9 mouse cellular contexts compared by ENCODE assay signal in the genomic region with DNA sequence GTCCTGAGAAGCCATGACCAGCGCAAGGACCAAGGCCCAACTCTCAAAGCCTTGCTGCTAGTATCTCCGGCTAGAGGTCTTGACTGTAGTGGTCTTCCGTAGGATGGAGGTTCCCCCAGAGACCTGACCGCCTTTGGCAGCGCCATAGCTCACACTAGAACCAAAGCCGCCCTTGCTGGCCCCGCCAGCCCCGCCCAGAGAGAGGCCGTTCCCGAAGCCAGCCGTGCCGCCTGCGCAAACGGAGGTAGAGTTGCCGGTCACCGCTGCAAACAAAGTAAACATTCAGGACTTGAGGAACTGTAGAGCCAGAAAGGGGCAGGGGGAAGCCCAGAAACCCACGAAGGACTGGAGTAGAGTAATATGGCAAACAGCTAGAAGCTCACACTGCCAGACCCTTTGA. TPM values are rescaled to one million over a fixed set of nuclear protein-coding genes. Genes with fewer than 3 reads are reported as not detected.
DNase-seq lines count a peak whose midpoint lies in the region; ATAC-seq lines count a peak whose summit lies in the region.
"Had no signal": no experiment of that assay in that cellular context is flagged by ENCODE, and none has a peak within 500 bp of the region (broad histone marks: within the 10 kb centered on the region; RNA-seq: fewer than 3 reads in every experiment).

No protein-coding gene starts in this region.

- H3K9me3 ChIP-seq in heart, embryonic 11.5 days (replicated peaks; ENCODE audit: control insufficient read depth, low read length): no peaks in the 10 kb centered on the region
- H3K9me3 ChIP-seq in hindbrain, embryonic 13.5 days: no peaks in the 10 kb centered on the region
- no peaks in the 10 kb centered on the region for H3K9me3 ChIP-seq in limb, embryonic 15.5 days
- H3K9me3 ChIP-seq in midbrain, embryonic 16.5 days (replicated peaks; ENCODE audit: control insufficient read depth, low read length, poor library complexity, severe bottlenecking): no peaks in the 10 kb centered on the region

- peak overlapping the region; percentile 55; the same call in 1 of the 2 replicates for H3K9ac ChIP-seq in heart, embryonic 11.5 days (ENCODE audit: low read depth, low read length)
- H3K9ac ChIP-seq in hindbrain, embryonic 13.5 days: no peak overlapping the region
- no peak overlapping the region for H3K9ac ChIP-seq in limb, embryonic 15.5 days
- H3K9ac ChIP-seq in midbrain, embryonic 16.5 days (ENCODE audit: low read depth, low read length): no peak overlapping the region

- no peak for ATAC-seq in heart, embryonic 11.5 days (replicated peaks; ENCODE audit: insufficient number of reproducible peaks, low FRiP score, low TSS enrichment)
- no peak for ATAC-seq in hindbrain, embryonic 13.5 days (ENCODE audit: low FRiP score)
- ATAC-seq in limb, embryonic 15.5 days (ENCODE audit: insufficient number of reproducible peaks, low FRiP score, low TSS enrichment, low read depth): no peak
- ATAC-seq in midbrain, embryonic 16.5 days: no peak
- no peak for ATAC-seq in CD4-positive, CD25-positive, alpha-beta regulatory T cell, adult 4 months

- no peak for DNase-seq in heart, postnatal 25 days (ENCODE audit: low spot score)
- no peak for DNase-seq in thymus, postnatal 25 days
- DNase-seq in cerebellum, adult 8-10 months: no peak

- intact Hi-C loops in heart, postnatal 25 days (cut with DNase I): no loop called here

- H3K4me1 ChIP-seq in heart, embryonic 11.5 days (ENCODE audit: control insufficient read depth, insufficient read depth, low read length): 0 out of 2 replicates have a peak, but pooled peaks cover 14% of the 10 kb centered on the region
- H3K4me1 ChIP-seq in hindbrain, embryonic 13.5 days (replicated peaks): peaks cover 17% of the 10 kb centered on the region
- H3K4me1 ChIP-seq in limb, embryonic 15.5 days: peaks cover 17% of the 10 kb centered on the region
- H3K4me1 ChIP-seq in midbrain, embryonic 16.5 days (ENCODE audit: control insufficient read depth, insufficient read depth, low read length): peaks cover 4% of the 10 kb centered on the region; the same call in 1 of the 2 replicates

- no peak overlapping the region for H3K27ac ChIP-seq in heart, embryonic 11.5 days (ENCODE audit: low read depth, low read length)
- H3K27ac ChIP-seq in hindbrain, embryonic 13.5 days: no peak overlapping the region
- no peak overlapping the region for H3K27ac ChIP-seq in limb, embryonic 15.5 days
- H3K27ac ChIP-seq in midbrain, embryonic 16.5 days (ENCODE audit: low read length): no peak overlapping the region

- H3K36me3 ChIP-seq in heart, embryonic 11.5 days (ENCODE audit: control insufficient read depth, insufficient read depth, low read length): no peaks in the 10 kb centered on the region
- no peaks in the 10 kb centered on the region for H3K36me3 ChIP-seq in hindbrain, embryonic 13.5 days
- H3K36me3 ChIP-seq in limb, embryonic 15.5 days: no peaks in the 10 kb centered on the region
- H3K36me3 ChIP-seq in midbrain, embryonic 16.5 days (ENCODE audit: control insufficient read depth, insufficient read depth, low read length): no peaks in the 10 kb centered on the region

- H3K4me2 ChIP-seq in heart, embryonic 11.5 days: peak overlapping the region; percentile 70
- H3K4me2 ChIP-seq in hindbrain, embryonic 13.5 days: peak overlapping the region; percentile 50
- H3K4me2 ChIP-seq in limb, embryonic 15.5 days: peak overlapping the region; percentile 38
- H3K4me2 ChIP-seq in midbrain, embryonic 16.5 days (ENCODE audit: low read length): peak overlapping the region; percentile 41

- under 1% methylated on average over 17 of the region's 17 CpGs for WGBS in heart, embryonic 11.5 days (ENCODE audit: insufficient replicate concordance)
- 7% methylated on average over 17 of the region's 17 CpGs for WGBS in hindbrain, embryonic 13.5 days
- 4% methylated on average over 17 of the region's 17 CpGs for WGBS in limb, embryonic 15.5 days
- 8% methylated on average over 17 of the region's 17 CpGs for WGBS in midbrain, embryonic 16.5 days

- H3K27me3 ChIP-seq in heart, embryonic 11.5 days (ENCODE audit: control insufficient read depth, insufficient read depth, low read length): 0 out of 2 replicates have a peak, but pooled peaks cover 7% of the 10 kb centered on the region
- H3K27me3 ChIP-seq in hindbrain, embryonic 13.5 days: peaks cover 38% of the 10 kb centered on the region
- H3K27me3 ChIP-seq in limb, embryonic 15.5 days: peaks cover 26% of the 10 kb centered on the region
- peaks cover 3% of the 10 kb centered on the region; the same call in 1 of the 2 replicates for H3K27me3 ChIP-seq in midbrain, embryonic 16.5 days (ENCODE audit: control insufficient read depth, insufficient read depth, low read depth, low read length)

- H3K4me3 ChIP-seq in heart, embryonic 11.5 days (ENCODE audit: low read depth, low read length): peak overlapping the region; percentile 32
- no peak overlapping the region; the same call in 1 of the 2 replicates for H3K4me3 ChIP-seq in hindbrain, embryonic 13.5 days
- H3K4me3 ChIP-seq in limb, embryonic 15.5 days: peak overlapping the region; percentile 14; the same call in 1 of the 2 replicates
- H3K4me3 ChIP-seq in midbrain, embryonic 16.5 days (ENCODE audit: low read depth, low read length): no peak overlapping the region

RNA-seq across cellular contexts. Expression of a gene that starts 5.1 kb away (rescaled TPM):
- polyA plus RNA-seq in heart, embryonic 11.5 days (2014; fragmentation: Nextera tagmentation; extraction: Ambion mirVana): 0.07 TPM in 1 of 2 replicates, not detected in the other
- total RNA-seq in heart, postnatal 25 days (2021): not detected
- not detected in 2 replicates for polyA plus RNA-seq in hindbrain, embryonic 13.5 days (2015; fragmentation: Nextera tagmentation; extraction: Ambion mirVana)
- polyA plus RNA-seq in limb, embryonic 15.5 days (2015; fragmentation: Nextera tagmentation; extraction: Ambion mirVana): 557 and 616 TPM in 2 replicates
- polyA plus RNA-seq in midbrain, embryonic 16.5 days (2015; fragmentation: Nextera tagmentation; extraction: Ambion mirVana): not detected in 2 replicates
- polyA plus RNA-seq in CD4-positive, CD25-positive, alpha-beta regulatory T cell, adult 4 months (2017; shearing (Covaris generic)): not detected
- polyA plus RNA-seq: cortical plate, adult 2 months had no signal

RNA-seq across cellular contexts. Expression of a gene that starts 10.5 kb away (rescaled TPM):
- 1.2 and 1.7 TPM in 2 replicates for polyA plus RNA-seq in heart, embryonic 11.5 days (2014; fragmentation: Nextera tagmentation; extraction: Ambion mirVana)
- not detected for total RNA-seq in heart, postnatal 25 days (2021)
- 0.12 and 0.23 TPM in 2 replicates for polyA plus RNA-seq in hindbrain, embryonic 13.5 days (2015; fragmentation: Nextera tagmentation; extraction: Ambion mirVana)
- polyA plus RNA-seq in limb, embryonic 15.5 days (2015; fragmentation: Nextera tagmentation; extraction: Ambion mirVana): 1.2 and 1.3 TPM in 2 replicates
- polyA plus RNA-seq in midbrain, embryonic 16.5 days (2015; fragmentation: Nextera tagmentation; extraction: Ambion mirVana): 0.25 and 0.51 TPM in 2 replicates
- polyA plus RNA-seq in CD4-positive, CD25-positive, alpha-beta regulatory T cell, adult 4 months (2017; shearing (Covaris generic)): not detected
- polyA plus RNA-seq: cortical plate, adult 2 months had no signal

RNA-seq across cellular contexts. Expression of a gene that starts 24.4 kb away (rescaled TPM):
- polyA plus RNA-seq in heart, embryonic 11.5 days (2014; fragmentation: Nextera tagmentation; extraction: Ambion mirVana): not detected in 2 replicates
- not detected for total RNA-seq in heart, postnatal 25 days (2021)
- not detected in 2 replicates for polyA plus RNA-seq in hindbrain, embryonic 13.5 days (2015; fragmentation: Nextera tagmentation; extraction: Ambion mirVana)
- 13.3 and 15.6 TPM in 2 replicates for polyA plus RNA-seq in limb, embryonic 15.5 days (2015; fragmentation: Nextera tagmentation; extraction: Ambion mirVana)
- polyA plus RNA-seq in midbrain, embryonic 16.5 days (2015; fragmentation: Nextera tagmentation; extraction: Ambion mirVana): not detected in 2 replicates
- polyA plus RNA-seq in CD4-positive, CD25-positive, alpha-beta regulatory T cell, adult 4 months (2017; shearing (Covaris generic)): not detected
- polyA plus RNA-seq: cortical plate, adult 2 months had no signal

RNA-seq across cellular contexts. Expression of a gene that starts 36.9 kb away (rescaled TPM):
- not detected in 2 replicates for polyA plus RNA-seq in heart, embryonic 11.5 days (2014; fragmentation: Nextera tagmentation; extraction: Ambion mirVana)
- not detected for total RNA-seq in heart, postnatal 25 days (2021)
- polyA plus RNA-seq in hindbrain, embryonic 13.5 days (2015; fragmentation: Nextera tagmentation; extraction: Ambion mirVana): not detected in 2 replicates
- 0.14 TPM in 1 of 2 replicates, not detected in the other for polyA plus RNA-seq in limb, embryonic 15.5 days (2015; fragmentation: Nextera tagmentation; extraction: Ambion mirVana)
- polyA plus RNA-seq in midbrain, embryonic 16.5 days (2015; fragmentation: Nextera tagmentation; extraction: Ambion mirVana): 0.13 TPM in 1 of 2 replicates, not detected in the other
- polyA plus RNA-seq in CD4-positive, CD25-positive, alpha-beta regulatory T cell, adult 4 months (2017; shearing (Covaris generic)): not detected
- polyA plus RNA-seq: cortical plate, adult 2 months had no signal

Comparison
In these comparisons a context has a peak if more than half of its experiments do, and no peak if none do; other contexts are left out.
1. H3K4me3 ChIP-seq: peak in heart, embryonic 11.5 days (single experiment) and limb, embryonic 15.5 days (single experiment); none in hindbrain, embryonic 13.5 days (single experiment) and midbrain, embryonic 16.5 days (single experiment).
2. RNA of a gene that starts 5.1 kb away (polyA plus RNA-seq): 557 to 616 TPM in limb, embryonic 15.5 days; 0.07 TPM in heart, embryonic 11.5 days, not detected in midbrain, embryonic 16.5 days, not detected in hindbrain, embryonic 13.5 days and not detected in CD4-positive, CD25-positive, alpha-beta regulatory T cell, adult 4 months; every median in the first group is over 100 times any median in the second.
3. RNA of a gene that starts 24.4 kb away (polyA plus RNA-seq): 13.3 to 15.6 TPM in limb, embryonic 15.5 days; not detected in CD4-positive, CD25-positive, alpha-beta regulatory T cell, adult 4 months, not detected in heart, embryonic 11.5 days, not detected in hindbrain, embryonic 13.5 days and not detected in midbrain, embryonic 16.5 days; every median in the first group is over 10 times any median in the second.
4. Peak in every context shown above with its lines, with median percentiles within 50 percentile points of each other: H3K4me2 ChIP-seq.